11 mouse cellular contexts compared by ENCODE assay signal in genomic region chr13:83997599-83998369, GRCm38 (mm10).
DNase-seq lines count a peak whose midpoint lies in the region; ATAC-seq lines count a peak whose summit lies in the region.
"Had no signal": no experiment of that assay in that cellular context is flagged by ENCODE, and none has a peak within 500 bp of the region (broad histone marks: within the 10 kb centered on the region; RNA-seq: fewer than 3 reads in every experiment).

No protein-coding gene starts in this region.

- no peak for ATAC-seq in neural tube, embryonic 11.5 days (ENCODE audit: insufficient read depth, low FRiP score, low TSS enrichment)
- peak; percentile 87 for ATAC-seq in forebrain, embryonic 15.5 days (replicated peaks)
- peak; percentile 89 for ATAC-seq in intestine, embryonic 16.5 days
- ATAC-seq in neural tube, embryonic 14.5 days (ENCODE audit: low read depth): peak; percentile 71; the same call in 1 of the 2 replicates
- no peak for ATAC-seq in frontal cortex, adult (ENCODE audit: low TSS enrichment)

- H3K4me3 ChIP-seq in neural tube, embryonic 11.5 days (ENCODE audit: low read depth, low read length): no peak overlapping the region
- H3K4me3 ChIP-seq in forebrain, embryonic 15.5 days: no peak overlapping the region
- no peak overlapping the region for H3K4me3 ChIP-seq in intestine, embryonic 16.5 days (ENCODE audit: low read length)
- H3K4me3 ChIP-seq in neural tube, embryonic 14.5 days (ENCODE audit: low read depth, low read length): no peak overlapping the region
- H3K4me3 ChIP-seq: limb, embryonic 12.5 days had no signal

- H3K4me2 ChIP-seq in neural tube, embryonic 11.5 days (ENCODE audit: low read depth): no peak overlapping the region
- peak overlapping the region; percentile 8; the same call in 1 of the 2 replicates for H3K4me2 ChIP-seq in forebrain, embryonic 15.5 days (replicated peaks)
- no peak overlapping the region for H3K4me2 ChIP-seq in intestine, embryonic 16.5 days (ENCODE audit: low read depth, low read length)
- H3K4me2 ChIP-seq in neural tube, embryonic 14.5 days (ENCODE audit: low read depth, low read length): peak overlapping the region; percentile 2; the same call in 1 of the 2 replicates
- H3K4me2 ChIP-seq: limb, embryonic 12.5 days had no signal

- WGBS in neural tube, embryonic 11.5 days: 59% methylated on average over 12 of the region's 12 CpGs
- 32% methylated on average over 12 of the region's 12 CpGs for WGBS in forebrain, embryonic 15.5 days
- 61% methylated on average over 12 of the region's 12 CpGs for WGBS in intestine, embryonic 16.5 days
- 38% methylated on average over 12 of the region's 12 CpGs for WGBS in neural tube, embryonic 14.5 days

- no peaks in the 10 kb centered on the region for H3K9me3 ChIP-seq in neural tube, embryonic 11.5 days (ENCODE audit: control insufficient read depth, low read length)
- no peaks in the 10 kb centered on the region for H3K9me3 ChIP-seq in forebrain, embryonic 15.5 days
- H3K9me3 ChIP-seq in intestine, embryonic 16.5 days (ENCODE audit: control insufficient read depth, low read length): no peaks in the 10 kb centered on the region
- no peaks in the 10 kb centered on the region for H3K9me3 ChIP-seq in neural tube, embryonic 14.5 days (ENCODE audit: control insufficient read depth, low read length)
- H3K9me3 ChIP-seq: limb, embryonic 12.5 days had no signal

- H3K27ac ChIP-seq in neural tube, embryonic 11.5 days (ENCODE audit: low read depth, low read length): no peak overlapping the region
- peak overlapping the region; percentile 73 for H3K27ac ChIP-seq in forebrain, embryonic 15.5 days (replicated peaks)
- H3K27ac ChIP-seq in intestine, embryonic 16.5 days (ENCODE audit: low read length): no peak overlapping the region
- H3K27ac ChIP-seq in neural tube, embryonic 14.5 days (ENCODE audit: low read depth, low read length): peak overlapping the region; percentile 28; the same call in 1 of the 2 replicates
- H3K27ac ChIP-seq: limb, embryonic 12.5 days had no signal

- peak; percentile 13 for DNase-seq in neural tube, embryonic 11.5 days (ENCODE audit: low spot score)
- DNase-seq in neural tube, embryonic 10.5 days (ENCODE audit: extremely low spot score, low spot score): no peak
- no peak for DNase-seq in heart, adult 11 months
- DNase-seq in frontal cortex, postnatal 25 days (ENCODE audit: low spot score in 2 of 2): no peak
- DNase-seq: lung, adult 2 months; thymus, postnatal 36 days had no signal

- H3K27me3 ChIP-seq in neural tube, embryonic 11.5 days (ENCODE audit: control insufficient read depth, insufficient read depth, low read length): no peaks in the 10 kb centered on the region
- no peaks in the 10 kb centered on the region for H3K27me3 ChIP-seq in forebrain, embryonic 15.5 days
- H3K27me3 ChIP-seq in intestine, embryonic 16.5 days (replicated peaks; ENCODE audit: control insufficient read depth, insufficient read depth, low read length): no peaks in the 10 kb centered on the region
- no peaks in the 10 kb centered on the region for H3K27me3 ChIP-seq in neural tube, embryonic 14.5 days (ENCODE audit: control insufficient read depth, insufficient read depth, low read length)
- H3K27me3 ChIP-seq: limb, embryonic 12.5 days had no signal

- no peaks in the 10 kb centered on the region for H3K4me1 ChIP-seq in neural tube, embryonic 11.5 days (ENCODE audit: control insufficient read depth, insufficient read depth, low read length)
- H3K4me1 ChIP-seq in forebrain, embryonic 15.5 days: peaks cover 6% of the 10 kb centered on the region
- no peaks in the 10 kb centered on the region for H3K4me1 ChIP-seq in intestine, embryonic 16.5 days (ENCODE audit: control insufficient read depth, insufficient read depth, low read length)
- H3K4me1 ChIP-seq in neural tube, embryonic 14.5 days (ENCODE audit: control insufficient read depth, insufficient read depth, low read length): no peaks in the 10 kb centered on the region
- H3K4me1 ChIP-seq: limb, embryonic 12.5 days had no signal

- H3K36me3 ChIP-seq in neural tube, embryonic 11.5 days (ENCODE audit: control insufficient read depth, insufficient read depth, low read length): no peaks in the 10 kb centered on the region
- H3K36me3 ChIP-seq in forebrain, embryonic 15.5 days: no peaks in the 10 kb centered on the region
- no peaks in the 10 kb centered on the region for H3K36me3 ChIP-seq in intestine, embryonic 16.5 days (ENCODE audit: control insufficient read depth, insufficient read depth, low read length)
- H3K36me3 ChIP-seq in neural tube, embryonic 14.5 days (ENCODE audit: control insufficient read depth, insufficient read depth, low read length): no peaks in the 10 kb centered on the region
- H3K36me3 ChIP-seq: limb, embryonic 12.5 days had no signal

- no peak overlapping the region for H3K9ac ChIP-seq in neural tube, embryonic 11.5 days (ENCODE audit: low read length)
- H3K9ac ChIP-seq in forebrain, embryonic 15.5 days (replicated peaks): 0 out of 2 replicates have a peak overlapping the region, but pooled peaks have one; percentile 9
- no peak overlapping the region for H3K9ac ChIP-seq in intestine, embryonic 16.5 days (ENCODE audit: low read depth, low read length)
- 0 out of 2 replicates have a peak overlapping the region, but pooled peaks have one; percentile 8 for H3K9ac ChIP-seq in neural tube, embryonic 14.5 days (replicated peaks; ENCODE audit: low read depth, low read length)
- H3K9ac ChIP-seq: limb, embryonic 12.5 days had no signal

Comparison
In these comparisons a context has a peak if more than half of its experiments do, and no peak if none do; other contexts are left out.
1. ATAC-seq: peak in forebrain, embryonic 15.5 days (single experiment), intestine, embryonic 16.5 days (single experiment) and neural tube, embryonic 14.5 days (single experiment); none in neural tube, embryonic 11.5 days (single experiment) and frontal cortex, adult (single experiment).
2. H3K27ac ChIP-seq: peak in forebrain, embryonic 15.5 days (single experiment) and neural tube, embryonic 14.5 days (single experiment); none in neural tube, embryonic 11.5 days (single experiment) and intestine, embryonic 16.5 days (single experiment).
3. H3K4me2 ChIP-seq: peak in forebrain, embryonic 15.5 days (single experiment) and neural tube, embryonic 14.5 days (single experiment); none in neural tube, embryonic 11.5 days (single experiment) and intestine, embryonic 16.5 days (single experiment).
4. H3K9ac ChIP-seq: peak in forebrain, embryonic 15.5 days (single experiment) and neural tube, embryonic 14.5 days (single experiment); none in neural tube, embryonic 11.5 days (single experiment) and intestine, embryonic 16.5 days (single experiment).